Mouse (Mus musculus) erythroblast, embryonic 14.5 days (primary cell): ENCODE data around the gene Etfa.

Experiments
- GATA1 ChIP-seq: IDR thresholded peaks from 2 replicates; pipeline ENCODE4 v1.6.1; 2012; ENCODE audit warnings: low read length, inconsistent platforms, mixed read lengths
- TAL1 ChIP-seq: IDR thresholded peaks from 3 replicates; pipeline ENCODE4 v1.6.1; 2012; ENCODE audit warnings: low read length, inconsistent platforms, mixed read lengths

GRCm38 (mm10) chr9:55478699-55479098, 33.3 kb downstream of the Etfa start:
- TF ChIP-seq GATA1 (no peak), TAL1 (no peak)
